Mouse (Mus musculus) embryo, embryonic 10 days (tissue): ENCODE data around the gene Scnn1b.

Source experiments
- DNase-seq: peaks from one replicate; pipeline ENCODE4 v3.0.0-alpha.2; 2015; ENCODE audit warnings: low spot score

Scnn1b gene

GRCm38 (mm10) chr7:121966169-121966568 lies 101.3 kb downstream of the Scnn1b start:
- no peak for DNase-seq
